Mouse (Mus musculus): ENCODE measurements around the gene Nhsl2.
"Not testable (repeated sequence)": the region's sequence is repeated elsewhere in the genome, so short reads cannot be mapped to it uniquely, and the experiment has no call there.

Gene Nhsl2

GRCm38 (mm10) chrX:101849281-101849821 lies at the start of gene Nhsl2:
Gene Nhsl2 (plus strand): TSS chrX:101849385.
- peak; percentile 14 to 16 for DNase-seq (ENCODE audit: low spot score in 2 of 2)

- no peak for DNase-seq (ENCODE audit: low spot score in 2 of 2)
Observed at GRCm38 (mm10) chrX:101805512-101805911, 43.7 kb upstream of the Nhsl2 start.

- no peak for DNase-seq (ENCODE audit: low spot score in 2 of 2)
Observed at GRCm38 (mm10) chrX:101811750-101812149, 37.4 kb upstream of the Nhsl2 start.

- DNase-seq (ENCODE audit: low spot score in 2 of 2): no peak
Observed at GRCm38 (mm10) chrX:101819163-101819562, 30.0 kb upstream of the Nhsl2 start.

- not testable (repeated sequence) for DNase-seq (ENCODE audit: low spot score in 2 of 2)
Observed at GRCm38 (mm10) chrX:101819980-101820379, 29.2 kb upstream of the Nhsl2 start.

GRCm38 (mm10) chrX:101847191-101847795 lies 1.9 kb upstream of the Nhsl2 start:
- DNase-seq (ENCODE audit: low spot score in 2 of 2): no peak

- DNase-seq (ENCODE audit: low spot score in 2 of 2): no peak
Observed at GRCm38 (mm10) chrX:101849901-101850551, 841 bp downstream of the Nhsl2 start.

- DNase-seq (ENCODE audit: low spot score in 2 of 2): no peak
Observed at GRCm38 (mm10) chrX:101851566-101852354, 2.6 kb downstream of the Nhsl2 start.

GRCm38 (mm10) chrX:101863666-101864378 lies 14.6 kb downstream of the Nhsl2 start:
- no peak for DNase-seq (ENCODE audit: low spot score in 2 of 2)

- no peak for DNase-seq (ENCODE audit: low spot score in 2 of 2)
Observed at GRCm38 (mm10) chrX:101864788-101865187, 15.6 kb downstream of the Nhsl2 start.

GRCm38 (mm10) chrX:101874147-101874546 lies 25.0 kb downstream of the Nhsl2 start:
- no peak for DNase-seq (ENCODE audit: low spot score in 2 of 2)

GRCm38 (mm10) chrX:101874901-101875300 lies 25.7 kb downstream of the Nhsl2 start:
- DNase-seq (ENCODE audit: low spot score in 2 of 2): peak in 1 of 2 experiments; percentile 42

GRCm38 (mm10) chrX:101876136-101876535 lies 27.0 kb downstream of the Nhsl2 start:
- no peak for DNase-seq (ENCODE audit: low spot score in 2 of 2)

- DNase-seq (ENCODE audit: low spot score in 2 of 2): no peak
Observed at GRCm38 (mm10) chrX:101877840-101878239, 28.7 kb downstream of the Nhsl2 start.

- no peak for DNase-seq (ENCODE audit: low spot score in 2 of 2)
Observed at GRCm38 (mm10) chrX:101878546-101878945, 29.4 kb downstream of the Nhsl2 start.

- no peak for DNase-seq (ENCODE audit: low spot score in 2 of 2)
Observed at GRCm38 (mm10) chrX:101882141-101882751, 33.1 kb downstream of the Nhsl2 start.

- DNase-seq (ENCODE audit: low spot score in 2 of 2): no peak
Observed at GRCm38 (mm10) chrX:101889384-101889783, 40.2 kb downstream of the Nhsl2 start.

GRCm38 (mm10) chrX:101889813-101890469 lies 40.8 kb downstream of the Nhsl2 start:
- no peak for DNase-seq (ENCODE audit: low spot score in 2 of 2)

GRCm38 (mm10) chrX:101893796-101894195 lies 44.6 kb downstream of the Nhsl2 start:
- peak in 1 of 2 experiments; percentile 26 for DNase-seq (ENCODE audit: low spot score in 2 of 2)

- no peak for DNase-seq (ENCODE audit: low spot score in 2 of 2)
Observed at GRCm38 (mm10) chrX:101898341-101898740, 49.2 kb downstream of the Nhsl2 start.
